In the genomic region with DNA sequence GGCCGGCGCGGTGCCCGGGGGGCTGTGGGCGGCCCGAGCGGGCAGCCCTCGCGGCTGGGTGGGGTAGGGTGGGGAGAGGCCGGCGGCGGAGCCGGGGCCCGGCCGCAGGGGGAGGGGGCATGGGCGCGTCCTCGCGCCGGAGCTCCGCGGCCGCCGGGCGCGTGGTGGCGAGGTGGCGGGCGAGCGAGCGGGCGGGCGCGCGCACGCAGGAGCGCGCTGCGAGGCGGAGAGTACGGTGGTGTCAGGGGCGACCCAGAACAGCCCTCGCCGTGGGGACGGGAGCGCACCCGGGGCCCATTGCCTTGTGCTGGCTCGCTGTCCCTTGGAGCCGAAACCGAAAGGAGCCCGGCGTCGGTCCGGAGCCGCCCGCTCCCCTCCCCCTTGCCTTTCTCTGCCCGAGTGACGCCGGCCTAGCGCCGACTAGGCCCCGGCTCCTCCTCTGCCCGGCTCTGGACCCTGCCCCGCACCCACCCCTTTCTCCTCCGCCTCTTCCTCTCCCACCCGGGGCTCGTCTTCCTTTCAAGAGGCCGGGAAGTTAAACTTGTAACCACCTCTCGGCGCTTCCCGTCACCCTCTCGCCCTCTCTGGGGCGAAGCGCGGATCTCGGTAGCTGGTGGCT, we compare ENCODE assay signal across 8 mouse cellular contexts. TPM values are rescaled to one million over a fixed set of nuclear protein-coding genes. Genes with fewer than 3 reads are reported as not detected.
A peak's percentile ranks its signal among the peaks of the same experiment; 100 is the strongest.
DNase-seq lines count a peak whose midpoint lies in the region; ATAC-seq lines count a peak whose summit lies in the region.

No protein-coding gene starts in this region.

- no peaks in the 10 kb centered on the region for H3K27me3 ChIP-seq in hindbrain, embryonic 15.5 days

- H3K4me2 ChIP-seq in hindbrain, embryonic 15.5 days, result peak overlapping the region; percentile 95

- H3K4me1 ChIP-seq in hindbrain, embryonic 15.5 days (replicated peaks), result peaks cover 41% of the 10 kb centered on the region

- 0% methylated on average over 46 of the region's 76 CpGs for WGBS in hindbrain, embryonic 15.5 days

- H3K4me3 ChIP-seq in hindbrain, embryonic 15.5 days, result peak overlapping the region; percentile 84

- DNase-seq in ZHBTc4 (ENCODE audit: low read depth, low spot score), result peak; percentile 92
- peak; percentile 74 to 76 for DNase-seq in cerebellum, postnatal 36 days
- DNase-seq in frontal cortex, postnatal 36 days (ENCODE audit: low spot score in 2 of 2), result peak; percentile 72 to 75
- DNase-seq in left cerebral cortex, adult 8-10 months (ENCODE audit: low spot score in 2 of 2), result peak; percentile 59 to 75
- peak; percentile 72 for DNase-seq in right cerebral cortex, adult 18-20 months
- peak; percentile 78 for DNase-seq in urinary bladder, adult 2 months (ENCODE audit: low spot score)

- peak overlapping the region; percentile 91 for H3K9ac ChIP-seq in hindbrain, embryonic 15.5 days

- ATAC-seq in hindbrain, embryonic 15.5 days (ENCODE audit: low FRiP score, low read depth), result peak; percentile 65
- ATAC-seq in megakaryocyte, adult 5-6 weeks (ENCODE audit: poor library complexity, severe bottlenecking), result peak; percentile 53

- no peaks in the 10 kb centered on the region for H3K9me3 ChIP-seq in hindbrain, embryonic 15.5 days

- H3K36me3 ChIP-seq in hindbrain, embryonic 15.5 days, result no peaks in the 10 kb centered on the region

- H3K27ac ChIP-seq in hindbrain, embryonic 15.5 days (replicated peaks), result peak overlapping the region; percentile 100

RNA-seq across cellular contexts. Expression of a gene that starts 1.1 kb away (rescaled TPM):
- 344 and 347 TPM in 2 replicates for polyA plus RNA-seq in hindbrain, embryonic 15.5 days (2015; fragmentation: Nextera tagmentation; extraction: Ambion mirVana)
- 100 to 1,000 TPM; 215 to 235 (median 222) TPM for total RNA-seq in left cerebral cortex, adult 8-10 months (2022)
- 591 and 690 TPM in 2 replicates for total RNA-seq in megakaryocyte, adult 5-6 weeks (2015)
- total RNA-seq in megakaryocyte, adult 5-6 weeks (2017), result 864 and 938 TPM in 2 replicates
- polyA plus RNA-seq in urinary bladder, adult 2 months (2012; rRNA removed), result 217 and 252 TPM in 2 replicates

RNA-seq across cellular contexts. Expression of a gene that starts 15.3 kb away (rescaled TPM):
- 64.6 and 66.8 TPM in 2 replicates for polyA plus RNA-seq in hindbrain, embryonic 15.5 days (2015; fragmentation: Nextera tagmentation; extraction: Ambion mirVana)
- total RNA-seq in left cerebral cortex, adult 8-10 months (2022), result 10 to 100 TPM; 34.6 to 37.2 (median 35.7) TPM
- total RNA-seq in megakaryocyte, adult 5-6 weeks (2015), result 51.2 and 52.0 TPM in 2 replicates
- total RNA-seq in megakaryocyte, adult 5-6 weeks (2017), result 25.0 and 27.9 TPM in 2 replicates
- 27.1 and 33.8 TPM in 2 replicates for polyA plus RNA-seq in urinary bladder, adult 2 months (2012; rRNA removed)

RNA-seq across cellular contexts. Expression of a gene that starts 46.4 kb away (rescaled TPM):
- 6.3 and 6.7 TPM in 2 replicates for polyA plus RNA-seq in hindbrain, embryonic 15.5 days (2015; fragmentation: Nextera tagmentation; extraction: Ambion mirVana)
- 10 to 100 TPM in 3 of 4 experiments, 1 to 10 TPM in 1; 9.9 to 17.0 (median 11.9) TPM for total RNA-seq in left cerebral cortex, adult 8-10 months (2022)
- 27.7 and 29.0 TPM in 2 replicates for total RNA-seq in megakaryocyte, adult 5-6 weeks (2015)
- total RNA-seq in megakaryocyte, adult 5-6 weeks (2017), result 28.0 and 31.5 TPM in 2 replicates
- 9.8 and 16.3 TPM in 2 replicates for polyA plus RNA-seq in urinary bladder, adult 2 months (2012; rRNA removed)

Comparison
In these comparisons a context has a peak if more than half of its experiments do, and no peak if none do; other contexts are left out.
1. Peak in every context shown above with its lines: DNase-seq, ATAC-seq, H3K4me3 ChIP-seq and H3K27ac ChIP-seq.